Mouse (Mus musculus) intestine, embryonic 14.5 days (tissue): ENCODE data around the gene Apex2. TPM values are rescaled to one million over a fixed set of nuclear protein-coding genes. Genes with fewer than 3 reads are reported as not detected.

Experiments used
- ATAC-seq: fragments of 200-750 bp; cut with Nextera tagmentation; replicated peaks from 2 replicates; pipeline ENCODE4 v1.8.0; 2017; ENCODE audit warnings: low read depth, moderate number of reproducible peaks, moderate TSS enrichment, moderate library complexity; ENCODE audit not compliant: low FRiP score, low TSS enrichment
- DNase-seq: peaks from one replicate; pipeline ENCODE4 v3.0.0-alpha.2; 2018; ENCODE audit warnings: low spot score
- H3K27ac ChIP-seq: fragments of 300-500 bp; sonication (generic); 2 replicates; pipeline ENCODE4 v1.5.1; 2014; ENCODE audit warnings: low read depth, mild to moderate bottlenecking, control low read depth
- H3K27me3 ChIP-seq: fragments of 300-500 bp; sonication (generic); replicated peaks from 2 replicates; pipeline ENCODE4 v1.6.1; 2014; ENCODE audit warnings: low read length, control low read depth; ENCODE audit not compliant: control insufficient read depth, insufficient read depth
- H3K36me3 ChIP-seq: fragments of 300-500 bp; sonication (generic); 2 replicates; pipeline ENCODE4 v1.6.1; 2014; ENCODE audit warnings: low read length, control low read depth; ENCODE audit not compliant: control insufficient read depth, insufficient read depth
- H3K4me1 ChIP-seq: fragments of 300-500 bp; sonication (generic); replicated peaks from 2 replicates; pipeline ENCODE4 v1.6.1; 2014; ENCODE audit warnings: low read length, control low read depth, mixed read lengths; ENCODE audit not compliant: control insufficient read depth, insufficient read depth
- H3K4me2 ChIP-seq: fragments of 300-500 bp; sonication (generic); 2 replicates; pipeline ENCODE4 v1.6.1; 2014; ENCODE audit warnings: low read length
- H3K4me3 ChIP-seq: fragments of 300-500 bp; sonication (generic); 2 replicates; pipeline ENCODE4 v1.5.1; 2014; ENCODE audit warnings: low read depth, low read length, control low read depth, mixed read lengths
- H3K9ac ChIP-seq: fragments of 300-500 bp; sonication (generic); 2 replicates; pipeline ENCODE4 v1.6.1; 2014; ENCODE audit warnings: mild to moderate bottlenecking, low read length
- H3K9me3 ChIP-seq: fragments of 300-500 bp; sonication (generic); 2 replicates; pipeline ENCODE4 v1.6.1; 2016; ENCODE audit warnings: low read length, control low read depth; ENCODE audit not compliant: control insufficient read depth
- WGBS: fragments of 180-500 bp; shearing (Covaris S2); extraction: QIAGEN DNeasy Blood & Tissue Kit; methylation state at CpG from one replicate; pipeline ENCODE4 v1.1.7; 2014; 5-methylcytosine and 5-hydroxymethylcytosine counted together
- polyA plus RNA-seq: library from polyadenylated mRNA; unstranded; fragments of >200 nt; fragmentation: Nextera tagmentation; extraction: Ambion mirVana; gene quantifications from 2 replicates; pipeline ENCODE4 v1.2.1, GENCODE M21; 2014

Gene Apex2
- polyA plus RNA-seq = 16.0 and 22.6 TPM in 2 replicates

- no peak within 1 kb of the TSS for H3K4me3 ChIP-seq
- DNase-seq = no peak
- H3K27me3 ChIP-seq = no peaks in the 10 kb centered on the region; the same call in 1 of the 2 replicates
- H3K9me3 ChIP-seq = no peaks in the 10 kb centered on the region
- H3K27ac ChIP-seq = no peak within 1 kb of the TSS
- H3K9ac ChIP-seq = no peak within 1 kb of the TSS
- H3K36me3 ChIP-seq = peaks cover 13% of the 10 kb centered on the region
- ATAC-seq = no peak
- H3K4me2 ChIP-seq = peak within 1 kb of the TSS; percentile 55
- WGBS = 68% methylated on average over 5 of the region's 5 CpGs
- no peaks in the 10 kb centered on the region for H3K4me1 ChIP-seq
Observed at GRCm38 (mm10) chrX:150589696-150590095, at the start of gene Apex2. Gene Apex2 (minus strand): TSS chrX:150589868.

- H3K4me1 ChIP-seq = no peaks in the 10 kb centered on the region
- H3K27me3 ChIP-seq = no peaks in the 10 kb centered on the region
- H3K27ac ChIP-seq = no peak overlapping the region
- no peaks in the 10 kb centered on the region for H3K36me3 ChIP-seq
- WGBS = 88% methylated on average over 1 of the region's 1 CpGs
- H3K9ac ChIP-seq = no peak overlapping the region
- H3K4me3 ChIP-seq = no peak overlapping the region
- DNase-seq (no peak), ATAC-seq (no peak)
- no peaks in the 10 kb centered on the region for H3K9me3 ChIP-seq
- H3K4me2 ChIP-seq = no peak overlapping the region
Observed at GRCm38 (mm10) chrX:150636421-150636820, 46.8 kb upstream of the Apex2 start.

GRCm38 (mm10) chrX:150598882-150599281, 9.2 kb upstream of the Apex2 start:
- Histone ChIP-seq H3K4me1 (no peaks in the 10 kb centered on the region), H3K9me3 (no peaks in the 10 kb centered on the region), H3K27me3 (no peaks in the 10 kb centered on the region), H3K27ac (no peak overlapping the region), H3K4me3 (no peak overlapping the region), H3K9ac (no peak overlapping the region), H3K4me2 (no peak overlapping the region), H3K36me3 (no peaks in the 10 kb centered on the region)
- no peak for DNase-seq
- WGBS = 76% methylated on average over 2 of the region's 2 CpGs
- no peak for ATAC-seq

- no peak overlapping the region for H3K4me2 ChIP-seq
- 80% methylated on average over 9 of the region's 9 CpGs for WGBS
- no peaks in the 10 kb centered on the region for H3K9me3 ChIP-seq
- no peak for ATAC-seq
- H3K4me1 ChIP-seq = no peaks in the 10 kb centered on the region
- no peaks in the 10 kb centered on the region for H3K36me3 ChIP-seq
- no peak overlapping the region for H3K4me3 ChIP-seq
- no peak overlapping the region for H3K9ac ChIP-seq
- H3K27ac ChIP-seq = no peak overlapping the region
- H3K27me3 ChIP-seq = no peaks in the 10 kb centered on the region; the same call in 1 of the 2 replicates
- DNase-seq = no peak
Observed at GRCm38 (mm10) chrX:150595016-150595760, 5.5 kb upstream of the Apex2 start.

GRCm38 (mm10) chrX:150594176-150594575, 4.5 kb upstream of the Apex2 start:
- Histone ChIP-seq H3K27me3 (no peaks in the 10 kb centered on the region; the same call in 1 of the 2 replicates), H3K4me2 (no peak overlapping the region), H3K4me3 (no peak overlapping the region), H3K9me3 (no peaks in the 10 kb centered on the region), H3K4me1 (no peaks in the 10 kb centered on the region), H3K36me3 (no peaks in the 10 kb centered on the region), H3K9ac (no peak overlapping the region), H3K27ac (no peak overlapping the region)
- 79% methylated on average over 3 of the region's 3 CpGs for WGBS
- DNase-seq (no peak), ATAC-seq (no peak)

- no peaks in the 10 kb centered on the region; the same call in 1 of the 2 replicates for H3K27me3 ChIP-seq
- 82% methylated on average over 12 of the region's 12 CpGs for WGBS
- no peak overlapping the region for H3K4me2 ChIP-seq
- H3K9me3 ChIP-seq = no peaks in the 10 kb centered on the region
- no peaks in the 10 kb centered on the region for H3K36me3 ChIP-seq
- no peak overlapping the region for H3K4me3 ChIP-seq
- no peak overlapping the region for H3K9ac ChIP-seq
- ATAC-seq = no peak
- no peak for DNase-seq
- H3K4me1 ChIP-seq = no peaks in the 10 kb centered on the region
- H3K27ac ChIP-seq = no peak overlapping the region
Observed at GRCm38 (mm10) chrX:150593266-150594035, 3.8 kb upstream of the Apex2 start.

GRCm38 (mm10) chrX:150588023-150588764, 1.5 kb downstream of the Apex2 start, which contains the start of gene Pfkfb1:
Gene Pfkfb1 (plus strand): TSS chrX:150588229.
- H3K9me3 ChIP-seq = no peaks in the 10 kb centered on the region
- H3K4me2 ChIP-seq = peak within 1 kb of the TSS; percentile 55
- H3K36me3 ChIP-seq = peaks cover 19% of the 10 kb centered on the region
- peak; percentile 91 for ATAC-seq
- no peaks in the 10 kb centered on the region for H3K4me1 ChIP-seq
- DNase-seq = peak; percentile 82
- 14% methylated on average over 35 of the region's 35 CpGs for WGBS
- H3K27me3 ChIP-seq = no peaks in the 10 kb centered on the region; the same call in 1 of the 2 replicates
- peak within 1 kb of the TSS; percentile 72 for H3K27ac ChIP-seq
- peak within 1 kb of the TSS; percentile 60 for H3K9ac ChIP-seq
- peak within 1 kb of the TSS; percentile 52 for H3K4me3 ChIP-seq

GRCm38 (mm10) chrX:150585116-150585515, 4.6 kb downstream of the Apex2 start:
- ATAC-seq = no peak
- no peaks in the 10 kb centered on the region for H3K27me3 ChIP-seq
- no peak overlapping the region for H3K4me3 ChIP-seq
- no peak overlapping the region for H3K9ac ChIP-seq
- no peak overlapping the region for H3K4me2 ChIP-seq
- H3K36me3 ChIP-seq = peaks cover 27% of the 10 kb centered on the region
- H3K4me1 ChIP-seq = no peaks in the 10 kb centered on the region
- DNase-seq = no peak
- H3K27ac ChIP-seq = no peak overlapping the region
- H3K9me3 ChIP-seq = no peaks in the 10 kb centered on the region
- WGBS = 92% methylated on average over 8 of the region's 8 CpGs
